Mouse (Mus musculus) embryonic facial prominence, embryonic 10.5 days (tissue): Measurements from ENCODE around the gene Kcnj3. TPM values are rescaled to one million over a fixed set of nuclear protein-coding genes. Genes with fewer than 3 reads are reported as not detected.
"Not testable (repeated sequence)": the region's sequence is repeated elsewhere in the genome, so short reads cannot be mapped to it uniquely, and the experiment has no call there.

Experiments
- DNase-seq: peaks from one replicate; pipeline ENCODE4 v3.0.0-alpha.2; 2017; ENCODE audit warnings: low spot score
- H3K27ac ChIP-seq: fragments of 300-500 bp; sonication (generic); replicated peaks from 2 replicates; pipeline ENCODE4 v1.5.1; 2016; ENCODE audit warnings: mild to moderate bottlenecking
- H3K27me3 ChIP-seq: fragments of 300-500 bp; sonication (generic); replicated peaks from 2 replicates; pipeline ENCODE4 v1.6.1; 2016; ENCODE audit warnings: low read depth, mild to moderate bottlenecking; ENCODE audit not compliant: poor library complexity, severe bottlenecking
- H3K36me3 ChIP-seq: fragments of 300-500 bp; sonication (generic); replicated peaks from 2 replicates; pipeline ENCODE4 v1.6.1; 2016; ENCODE audit warnings: mild to moderate bottlenecking, moderate library complexity
- H3K4me1 ChIP-seq: fragments of 300-500 bp; sonication (generic); 2 replicates; pipeline ENCODE4 v1.6.1; 2016
- H3K4me3 ChIP-seq: fragments of 300-500 bp; sonication (generic); 2 replicates; pipeline ENCODE4 v1.5.1; 2016; ENCODE audit warnings: mild to moderate bottlenecking, moderate library complexity
- H3K9me3 ChIP-seq: fragments of 300-500 bp; sonication (generic); 2 replicates; pipeline ENCODE4 v1.6.1; 2016; ENCODE audit warnings: mild to moderate bottlenecking
- WGBS: fragments of 180-500 bp; shearing (Covaris S2); methylation state at CpG from one replicate; pipeline ENCODE4 v1.1.7; 2016; 5-methylcytosine and 5-hydroxymethylcytosine counted together
- polyA plus RNA-seq: library from polyadenylated mRNA; unstranded; fragments of >200 nt; fragmentation: Nextera tagmentation; extraction: Ambion mirVana; gene quantifications from 2 replicates; pipeline ENCODE4 v1.2.1, GENCODE M21; 2016

Kcnj3 gene
- polyA plus RNA-seq, 1 experiment from 2014 or later, result 0.19 TPM

GRCm38 (mm10) chr2:55459195-55459594 lies 23.4 kb downstream of the Kcnj3 start:
- WGBS, result 89% methylated on average over 2 of the region's 2 CpGs
- Histone ChIP-seq H3K4me1 (no peaks in the 10 kb centered on the region), H3K27me3 (no peaks in the 10 kb centered on the region), H3K27ac (no peak overlapping the region), H3K9me3 (no peaks in the 10 kb centered on the region), H3K36me3 (no peaks in the 10 kb centered on the region), H3K4me3 (no peak overlapping the region)
- no peak for DNase-seq

- 78% methylated on average over 2 of the region's 2 CpGs for WGBS
- H3K9me3 ChIP-seq, result no peaks in the 10 kb centered on the region
- no peaks in the 10 kb centered on the region for H3K27me3 ChIP-seq
- no peaks in the 10 kb centered on the region for H3K36me3 ChIP-seq
- H3K4me3 ChIP-seq, result no peak overlapping the region
- no peaks in the 10 kb centered on the region for H3K4me1 ChIP-seq
- no peak for DNase-seq
- H3K27ac ChIP-seq, result no peak overlapping the region
These were observed 33.4 kb downstream of the Kcnj3 start for GRCm38 (mm10) chr2:55469141-55469540.

GRCm38 (mm10) chr2:55470006-55470405 lies 34.2 kb downstream of the Kcnj3 start:
- Histone ChIP-seq H3K4me3 (no peak overlapping the region), H3K9me3 (no peaks in the 10 kb centered on the region), H3K27ac (no peak overlapping the region), H3K36me3 (no peaks in the 10 kb centered on the region), H3K4me1 (no peaks in the 10 kb centered on the region), H3K27me3 (no peaks in the 10 kb centered on the region)
- DNase-seq, result no peak
- 96% methylated on average over 2 of the region's 2 CpGs for WGBS

- no peaks in the 10 kb centered on the region for H3K36me3 ChIP-seq
- H3K27ac ChIP-seq, result no peak overlapping the region
- H3K27me3 ChIP-seq, result no peaks in the 10 kb centered on the region
- H3K9me3 ChIP-seq, result no peaks in the 10 kb centered on the region
- H3K4me1 ChIP-seq, result no peaks in the 10 kb centered on the region
- DNase-seq, result no peak
- no peak overlapping the region for H3K4me3 ChIP-seq
- 88% methylated on average over 4 of the region's 4 CpGs for WGBS
These were observed 43.7 kb downstream of the Kcnj3 start for GRCm38 (mm10) chr2:55479511-55479910.

- no peaks in the 10 kb centered on the region for H3K4me1 ChIP-seq
- H3K4me3 ChIP-seq, result no peak overlapping the region
- 80% methylated on average over 4 of the region's 4 CpGs for WGBS
- no peak for DNase-seq
- H3K27me3 ChIP-seq, result no peaks in the 10 kb centered on the region
- no peak overlapping the region for H3K27ac ChIP-seq
- no peaks in the 10 kb centered on the region for H3K9me3 ChIP-seq
- no peaks in the 10 kb centered on the region for H3K36me3 ChIP-seq
These were observed 44.3 kb downstream of the Kcnj3 start for GRCm38 (mm10) chr2:55479933-55480601.

GRCm38 (mm10) chr2:55480602-55480965 lies 44.8 kb downstream of the Kcnj3 start:
- no peaks in the 10 kb centered on the region for H3K4me1 ChIP-seq
- H3K4me3 ChIP-seq, result no peak overlapping the region
- no peak overlapping the region for H3K27ac ChIP-seq
- H3K36me3 ChIP-seq, result no peaks in the 10 kb centered on the region
- no peaks in the 10 kb centered on the region for H3K9me3 ChIP-seq
- no peak for DNase-seq
- H3K27me3 ChIP-seq, result no peaks in the 10 kb centered on the region

GRCm38 (mm10) chr2:55485500-55486129 lies 49.8 kb downstream of the Kcnj3 start:
- WGBS, result 90% methylated on average over 7 of the region's 7 CpGs
- not testable (repeated sequence) for H3K9me3 ChIP-seq, H3K27me3 ChIP-seq, DNase-seq, H3K27ac ChIP-seq, H3K4me1 ChIP-seq, H3K4me3 ChIP-seq, H3K36me3 ChIP-seq

- no peaks in the 10 kb centered on the region for H3K36me3 ChIP-seq
- DNase-seq, result peak; percentile 8
- H3K9me3 ChIP-seq, result no peaks in the 10 kb centered on the region
- H3K27me3 ChIP-seq, result no peaks in the 10 kb centered on the region
- H3K27ac ChIP-seq, result no peak overlapping the region
- no peaks in the 10 kb centered on the region for H3K4me1 ChIP-seq
- WGBS, result 68% methylated on average over 9 of the region's 9 CpGs
- no peak overlapping the region for H3K4me3 ChIP-seq
These were observed 67.8 kb downstream of the Kcnj3 start for GRCm38 (mm10) chr2:55503390-55504176.

GRCm38 (mm10) chr2:55505712-55506111 lies 69.9 kb downstream of the Kcnj3 start:
- DNase-seq, result no peak
- H3K4me1 ChIP-seq, result no peaks in the 10 kb centered on the region
- H3K4me3 ChIP-seq, result no peak overlapping the region
- H3K27me3 ChIP-seq, result no peaks in the 10 kb centered on the region
- H3K36me3 ChIP-seq, result no peaks in the 10 kb centered on the region
- WGBS, result 97% methylated on average over 1 of the region's 1 CpGs
- no peaks in the 10 kb centered on the region for H3K9me3 ChIP-seq
- H3K27ac ChIP-seq, result no peak overlapping the region

GRCm38 (mm10) chr2:55517297-55517696 lies 81.5 kb downstream of the Kcnj3 start:
- no peak for DNase-seq
- Histone ChIP-seq H3K9me3 (no peaks in the 10 kb centered on the region), H3K27ac (no peak overlapping the region), H3K36me3 (no peaks in the 10 kb centered on the region), H3K4me1 (no peaks in the 10 kb centered on the region), H3K4me3 (no peak overlapping the region), H3K27me3 (no peaks in the 10 kb centered on the region)

GRCm38 (mm10) chr2:55532738-55533491 lies 97.1 kb downstream of the Kcnj3 start:
- whole genome bisulfite sequencing, result 87% methylated on average over 8 of the region's 8 CpGs

GRCm38 (mm10) chr2:55534946-55535345 lies 99.2 kb downstream of the Kcnj3 start:
- DNase-seq, result no peak
- no peak overlapping the region for H3K4me3 ChIP-seq
- no peaks in the 10 kb centered on the region for H3K36me3 ChIP-seq
- no peaks in the 10 kb centered on the region for H3K4me1 ChIP-seq
- H3K27ac ChIP-seq, result no peak overlapping the region
- H3K27me3 ChIP-seq, result no peaks in the 10 kb centered on the region
- H3K9me3 ChIP-seq, result no peaks in the 10 kb centered on the region
- 85% methylated on average over 2 of the region's 2 CpGs for WGBS

More at GRCm38 (mm10) chr2:55532738-55533491, 97.1 kb downstream of the Kcnj3 start:
- H3K36me3 ChIP-seq, result no peaks in the 10 kb centered on the region
- no peak overlapping the region for H3K27ac ChIP-seq
- no peaks in the 10 kb centered on the region for H3K27me3 ChIP-seq
- no peak overlapping the region for H3K4me3 ChIP-seq
- no peaks in the 10 kb centered on the region for H3K9me3 ChIP-seq
- DNase-seq, result no peak
- H3K4me1 ChIP-seq, result no peaks in the 10 kb centered on the region
